Mouse (Mus musculus): ENCODE measurements around the gene Accsl. TPM values are rescaled to one million over a fixed set of nuclear protein-coding genes. Genes with fewer than 3 reads are reported as not detected.

The Accsl gene
- 1 to 10 TPM in 1 of 2 experiments, not detected in 1; 1.2 TPM for total RNA-seq (2021)
- long read RNA-seq, experiment 1, result 0 reads
- long read RNA-seq, experiment 2, result 0 reads

DNA sequence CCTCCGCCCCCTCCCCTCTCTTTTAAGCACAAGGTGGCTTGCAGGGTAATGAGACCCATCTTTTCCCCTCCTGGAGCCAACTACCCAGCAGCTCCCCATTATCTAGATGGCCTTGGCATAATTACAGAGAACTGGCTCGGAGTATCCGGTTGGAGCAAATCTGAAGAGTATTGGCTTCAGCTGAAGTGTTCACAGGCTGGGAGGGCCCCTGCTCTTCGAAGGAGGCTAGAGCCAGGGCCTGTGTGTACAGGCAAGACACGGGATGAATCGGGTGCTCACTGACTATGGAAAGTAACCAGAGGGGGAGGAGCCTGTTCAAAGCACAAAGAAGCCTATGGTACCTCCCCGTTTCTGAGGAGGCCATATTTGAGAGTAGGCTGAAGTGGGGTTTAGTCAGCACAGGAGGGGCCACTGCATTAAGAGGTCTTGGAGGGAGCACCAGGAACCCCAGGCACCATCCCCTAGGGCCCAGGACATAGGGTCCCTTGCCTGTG is at the start of gene Accsl:
Gene Accsl (minus strand): TSS at position 51 of the 494 bp plus-strand sequence.
- DNase-seq (ENCODE audit: low spot score in 2 of 2), result no peak
- intact Hi-C loops (cut with DNase I), result no loop called here

DNA sequence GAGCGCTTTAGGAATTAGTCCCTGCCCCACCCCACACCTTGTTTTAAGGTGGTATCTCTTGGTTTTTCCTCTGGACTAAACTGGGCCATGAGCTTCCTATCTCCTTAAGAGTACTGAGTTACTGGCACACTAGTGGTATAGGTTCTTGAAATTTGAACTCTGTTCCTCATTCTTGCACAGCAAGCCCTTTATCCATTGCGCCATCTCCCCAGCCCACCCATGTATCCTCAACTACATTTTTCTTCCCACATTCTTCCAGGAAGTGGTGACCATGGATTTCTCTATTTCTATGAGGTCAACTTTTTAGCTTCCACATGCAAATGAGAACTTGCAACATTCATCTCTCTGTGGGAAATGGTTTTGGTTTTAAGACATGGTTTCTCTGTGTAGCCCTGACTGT is 44.6 kb upstream of the Accsl start:
- no peak for DNase-seq (ENCODE audit: low spot score in 2 of 2)
- intact Hi-C loops (cut with DNase I), result no loop called here

DNA sequence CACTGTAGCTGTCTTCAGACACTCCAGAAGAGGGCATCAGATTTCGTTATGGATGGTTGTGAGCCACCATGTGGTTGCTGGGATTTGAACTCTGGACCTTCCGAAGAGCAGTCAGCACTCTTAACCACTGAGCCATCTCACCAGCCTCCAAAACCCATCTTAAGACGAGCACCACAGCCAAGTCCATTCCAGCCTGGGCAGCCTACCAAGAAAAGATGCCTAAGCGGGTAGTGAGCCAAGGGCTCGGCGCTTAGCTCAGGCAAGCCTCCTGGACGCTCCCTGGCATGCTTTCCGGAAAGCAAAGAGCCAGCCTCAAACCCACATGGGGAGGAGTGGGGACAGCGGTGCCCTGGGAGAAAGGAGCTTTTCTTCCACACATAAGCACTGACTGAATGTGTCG is 43.0 kb upstream of the Accsl start:
- intact Hi-C loops (cut with DNase I), result no loop called here

DNA sequence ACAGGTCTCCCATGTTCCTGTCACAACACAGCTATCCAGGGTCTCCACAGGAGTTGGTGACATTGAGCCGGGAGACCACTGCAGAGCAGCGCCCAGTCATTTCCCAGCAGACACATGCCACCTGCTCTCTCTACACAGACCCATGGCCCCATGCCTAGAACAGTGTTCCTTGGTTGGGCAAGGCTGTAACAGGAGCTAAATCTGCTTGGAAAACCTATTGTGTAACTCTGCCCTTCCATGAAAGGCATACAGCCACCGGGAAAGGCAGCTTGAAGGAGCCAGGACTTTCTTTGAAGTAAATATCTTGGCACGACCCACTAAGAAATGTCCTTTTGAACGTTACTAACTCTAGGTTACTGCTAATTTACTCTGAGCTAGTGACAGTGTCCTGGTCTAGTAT is 40.8 kb upstream of the Accsl start:
- no peak for DNase-seq (ENCODE audit: low spot score in 2 of 2)
- intact Hi-C loops (cut with DNase I), result no loop called here

More for the DNA sequence above, 43.0 kb upstream of the Accsl start:
- peak; percentile 33 to 48 for DNase-seq (ENCODE audit: low spot score in 2 of 2)

DNA sequence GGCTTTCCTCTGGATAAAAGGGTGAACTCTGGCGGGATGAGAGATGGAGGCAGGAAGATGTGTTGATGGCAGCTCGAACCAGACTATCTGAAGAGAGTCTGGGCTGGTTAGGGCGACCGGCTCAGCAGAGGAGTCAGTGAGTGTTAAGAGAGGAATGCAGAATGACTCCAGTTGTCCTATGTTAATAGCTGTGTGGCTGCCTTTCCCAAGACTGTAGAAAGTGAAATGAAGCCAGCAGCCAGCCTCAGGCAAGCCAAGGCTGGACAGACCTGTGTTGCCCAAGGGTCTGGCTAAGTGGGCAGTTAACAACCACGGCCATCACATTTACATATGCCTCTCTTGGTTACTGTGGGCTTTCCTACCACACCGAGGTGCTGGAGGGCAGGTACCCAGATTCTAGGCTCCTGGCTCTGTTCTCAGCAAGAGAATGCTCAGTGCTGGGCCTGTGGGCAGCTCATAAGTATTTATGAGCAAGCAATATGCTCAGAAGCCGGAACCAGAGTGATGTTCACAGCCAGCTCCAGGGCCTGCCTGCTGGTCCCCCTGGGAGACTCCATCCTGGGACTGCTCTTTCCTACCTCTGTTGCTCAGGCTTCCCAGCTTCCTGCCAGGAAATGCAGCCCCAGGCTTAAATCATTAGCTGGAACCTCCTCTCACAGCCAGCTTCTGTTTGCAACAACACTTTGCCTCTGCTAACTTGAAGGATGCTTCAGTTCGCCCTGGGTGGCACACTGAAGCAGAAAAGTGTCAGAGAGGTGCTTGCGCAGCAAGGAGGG is 38.8 kb upstream of the Accsl start:
- peak in 1 of 2 experiments; percentile 21 for DNase-seq (ENCODE audit: low spot score in 2 of 2)
- intact Hi-C loops (cut with DNase I), result no loop called here

DNA sequence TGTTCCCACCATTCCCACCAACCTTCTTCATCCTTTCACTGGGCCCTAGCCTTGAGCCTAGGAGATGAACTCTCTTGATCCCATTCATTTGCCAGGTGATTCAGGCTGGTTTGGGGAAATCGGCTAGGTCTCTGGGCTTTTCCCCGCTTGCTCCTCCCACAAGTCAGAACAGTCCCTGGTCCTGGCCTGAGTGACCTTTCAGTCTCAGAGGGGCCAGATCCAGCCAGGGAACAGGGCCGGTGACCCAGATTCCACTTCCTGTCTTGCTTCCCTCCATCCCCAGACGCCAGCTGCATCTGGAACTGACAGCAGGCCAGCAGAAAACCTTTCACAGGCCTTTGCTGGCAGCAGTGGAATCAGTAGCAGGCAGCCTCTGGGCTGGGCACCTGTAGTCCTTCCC is 37.4 kb upstream of the Accsl start:
- intact Hi-C loops (cut with DNase I), result no loop called here
- DNase-seq (ENCODE audit: low spot score in 2 of 2), result no peak

DNA sequence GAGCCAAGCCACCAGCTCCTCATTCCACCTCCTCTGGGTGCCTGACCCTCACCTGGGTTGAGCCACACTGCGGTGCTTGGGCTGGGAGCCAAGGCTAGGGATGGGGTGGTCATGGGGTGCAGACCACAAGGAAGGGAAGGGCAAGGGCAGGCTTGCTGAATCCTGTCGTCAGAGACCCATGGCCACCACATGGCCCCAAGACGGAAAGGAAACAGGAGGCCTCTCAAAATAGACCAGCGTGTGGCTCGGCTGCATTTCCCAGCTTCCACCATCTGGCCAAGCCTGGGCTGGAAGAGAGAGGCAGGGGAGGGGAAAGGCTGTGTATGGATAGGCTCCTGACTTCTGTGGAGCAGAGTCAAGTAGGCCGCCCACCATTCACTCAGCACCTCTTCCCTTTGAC is 34.5 kb upstream of the Accsl start:
- DNase-seq (ENCODE audit: low spot score in 2 of 2), result peak; percentile 43 to 61
- intact Hi-C loops (cut with DNase I), result loop anchor here (5.0 kb wide), 1 partner anchor 39 kb away; no protein-coding TSS in a partner anchor

DNA sequence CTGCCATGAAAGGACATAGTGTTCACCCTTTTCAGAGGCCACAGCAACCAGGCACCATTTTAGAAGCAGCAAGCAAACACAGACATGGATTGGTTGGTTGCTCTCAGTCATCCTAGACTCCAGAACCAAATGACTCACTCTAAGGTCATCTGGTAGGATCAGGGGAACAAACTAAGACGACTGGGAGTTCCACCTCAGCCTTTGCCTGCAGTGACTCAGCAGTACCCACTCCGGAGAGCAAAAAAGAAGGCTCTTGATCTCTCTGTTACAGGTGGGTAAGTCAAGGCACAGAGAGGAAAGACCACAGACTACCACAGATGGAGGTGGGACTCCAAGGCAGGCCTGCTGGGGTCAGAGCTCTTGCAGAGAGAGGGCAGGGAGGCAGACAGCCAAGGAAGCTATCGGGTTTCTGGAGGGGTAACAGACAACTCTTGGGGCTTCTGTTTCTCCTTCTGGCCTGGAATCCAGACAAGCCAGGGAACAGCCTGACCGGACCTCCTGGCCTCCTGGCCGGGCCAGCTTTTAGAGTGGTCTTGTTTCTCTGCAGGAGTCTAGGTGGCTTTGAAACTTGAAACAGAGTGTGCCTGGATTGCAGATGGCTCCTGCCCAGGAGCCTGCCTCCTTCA is 33.8 kb upstream of the Accsl start:
- no peak for DNase-seq (ENCODE audit: low spot score in 2 of 2)
- intact Hi-C loops (cut with DNase I), result loop anchor here (5.0 kb wide), 1 partner anchor 40 kb away; no protein-coding TSS in a partner anchor

DNA sequence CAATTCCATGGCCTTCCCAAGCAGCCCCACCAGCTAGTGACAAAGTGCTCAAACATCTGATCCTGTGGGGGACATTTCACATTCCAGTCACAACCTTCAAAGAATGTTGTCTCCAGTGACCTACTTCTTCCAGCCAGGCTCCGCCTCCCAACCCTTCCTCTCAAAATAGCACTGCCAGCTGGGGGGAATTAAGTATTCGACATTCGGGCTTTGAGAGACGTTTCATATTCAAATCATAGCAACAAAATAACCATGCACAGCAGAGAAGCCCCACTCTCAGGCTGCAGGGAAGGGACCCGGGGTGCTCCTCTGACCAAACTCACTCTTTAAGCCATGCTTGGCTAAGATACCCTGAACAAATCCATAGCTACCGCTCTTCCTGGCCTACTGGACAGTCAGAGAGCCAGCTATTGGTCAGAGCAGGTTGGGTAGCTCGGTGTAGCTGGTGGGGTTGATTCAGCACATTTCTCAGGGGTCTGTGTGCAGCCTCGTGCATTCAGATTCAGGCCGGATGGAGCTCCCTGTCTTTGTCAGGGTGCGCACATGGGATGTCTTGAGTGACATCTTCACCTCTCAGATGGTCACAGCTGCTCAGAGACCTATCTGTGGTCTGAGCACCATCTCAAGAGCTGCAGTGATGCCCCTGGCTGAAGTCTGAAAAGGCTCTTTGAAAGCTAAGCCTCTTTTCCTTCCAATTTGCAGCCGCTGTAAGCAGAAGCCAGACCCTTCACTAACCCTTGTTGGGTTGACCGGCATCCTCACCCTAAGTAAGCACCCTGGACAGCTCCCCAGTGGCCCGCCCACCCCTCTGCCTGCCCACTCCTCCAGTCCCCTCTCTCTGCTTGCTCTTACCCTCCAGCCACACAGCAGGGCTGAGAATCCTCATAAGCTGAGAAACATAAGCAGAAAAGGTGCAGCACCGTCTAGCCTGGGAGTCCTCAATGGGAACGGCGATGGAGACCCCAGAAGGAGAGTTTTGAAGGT is 30.7 kb upstream of the Accsl start:
- DNase-seq (ENCODE audit: low spot score in 2 of 2), result peak; percentile 50 to 80
- intact Hi-C loops (cut with DNase I), result loop anchor here (5.0 kb wide), 1 partner anchor 43 kb away; no protein-coding TSS in a partner anchor

DNA sequence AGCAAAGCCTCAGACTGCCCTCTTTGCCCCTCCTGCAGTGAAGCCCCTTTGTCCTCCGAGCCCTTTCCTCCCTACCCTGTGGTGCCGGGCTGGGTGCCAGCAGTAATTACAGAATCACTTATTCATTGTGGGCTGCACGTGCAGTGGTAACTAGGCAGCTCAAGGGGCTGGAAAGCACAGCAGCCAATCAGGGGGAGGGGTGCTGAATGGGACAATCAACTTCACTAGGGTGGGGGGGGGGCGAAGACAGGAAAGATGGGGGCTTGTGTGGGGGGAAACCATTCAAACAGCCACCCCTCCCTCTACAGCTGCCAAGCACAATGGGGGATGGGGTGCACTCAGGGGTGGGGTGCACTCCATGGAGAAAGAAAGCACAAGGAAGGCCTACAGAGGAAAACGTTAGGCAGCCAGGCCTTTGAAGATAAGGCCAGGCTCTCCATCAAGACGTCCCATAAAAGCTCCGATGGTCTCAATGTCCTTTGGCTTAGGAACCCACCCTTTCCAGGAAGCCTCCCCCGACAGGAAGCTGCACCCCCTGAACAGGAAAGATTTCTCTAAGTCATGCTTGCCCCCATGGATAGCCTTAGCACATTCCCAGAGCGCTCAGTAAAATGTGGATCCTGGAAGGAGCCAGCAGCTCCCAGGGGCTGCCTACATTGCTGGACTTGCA is 22.8 kb upstream of the Accsl start:
- DNase-seq (ENCODE audit: low spot score in 2 of 2), result peak; percentile 81 to 93
- intact Hi-C loops (cut with DNase I), result no loop called here

DNA sequence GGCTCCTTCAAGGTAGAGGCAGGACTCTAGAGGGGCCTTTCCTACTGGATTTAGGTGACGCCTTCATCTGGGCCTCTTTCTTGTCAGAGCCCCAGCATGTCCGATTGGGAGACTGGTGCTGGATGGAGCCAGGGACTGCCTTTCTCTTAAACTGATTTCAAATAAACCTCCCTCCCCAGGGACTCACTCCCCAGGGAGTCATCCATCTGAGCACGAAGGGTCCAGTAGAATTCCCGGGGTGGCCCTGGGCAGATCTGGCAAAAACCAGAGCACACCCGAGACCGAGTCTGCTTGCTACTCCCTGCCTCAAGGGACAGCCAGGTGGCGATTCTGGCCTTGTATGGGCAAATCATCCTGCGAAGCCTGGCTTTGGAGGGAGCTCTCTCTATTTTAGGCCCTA is 21.2 kb upstream of the Accsl start:
- DNase-seq (ENCODE audit: low spot score in 2 of 2), result no peak
- intact Hi-C loops (cut with DNase I), result no loop called here

DNA sequence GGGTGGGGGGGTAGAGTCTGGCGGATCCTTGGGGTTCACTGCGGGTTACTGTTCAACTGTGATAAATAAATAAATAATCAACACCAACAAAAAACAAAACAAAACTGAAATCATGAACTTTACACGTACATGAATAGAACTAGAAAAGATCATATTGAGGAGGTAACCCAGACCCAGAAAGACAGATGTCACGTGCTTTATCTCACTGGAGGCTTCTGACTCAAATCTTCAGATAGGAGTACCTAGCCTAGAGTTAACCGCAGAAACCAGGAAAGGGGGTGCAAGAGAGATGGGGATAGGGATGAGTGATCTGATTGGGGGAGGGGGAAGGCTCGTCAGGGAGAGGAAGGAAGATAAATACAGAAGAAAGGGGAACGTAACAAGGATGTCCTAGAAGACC is 20.1 kb upstream of the Accsl start:
- intact Hi-C loops (cut with DNase I), result loop anchor here (5.0 kb wide), 1 partner anchor 53 kb away; no protein-coding TSS in a partner anchor
- no peak for DNase-seq (ENCODE audit: low spot score in 2 of 2)

DNA sequence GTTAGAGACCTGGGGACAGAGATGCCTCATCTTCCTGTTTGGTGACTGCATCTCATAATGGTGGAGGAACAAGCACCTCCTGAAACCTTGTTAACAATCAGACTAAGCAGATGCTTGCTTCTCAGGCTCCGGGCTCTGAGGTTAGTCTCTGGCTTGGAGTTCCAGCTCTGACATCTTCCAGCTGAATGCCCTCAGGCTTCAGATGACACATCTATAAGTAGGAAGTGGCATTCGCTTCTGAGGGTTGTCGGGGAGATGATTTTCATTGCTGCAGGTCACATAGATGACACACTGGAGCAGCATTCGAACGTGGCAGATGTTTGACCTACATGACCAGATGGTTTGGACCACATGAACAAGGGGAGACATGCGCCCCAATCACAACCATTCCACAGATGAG is 19.4 kb upstream of the Accsl start:
- intact Hi-C loops (cut with DNase I), result loop anchor here (5.0 kb wide), 1 partner anchor 54 kb away; no protein-coding TSS in a partner anchor
- no peak for DNase-seq (ENCODE audit: low spot score in 2 of 2)

DNA sequence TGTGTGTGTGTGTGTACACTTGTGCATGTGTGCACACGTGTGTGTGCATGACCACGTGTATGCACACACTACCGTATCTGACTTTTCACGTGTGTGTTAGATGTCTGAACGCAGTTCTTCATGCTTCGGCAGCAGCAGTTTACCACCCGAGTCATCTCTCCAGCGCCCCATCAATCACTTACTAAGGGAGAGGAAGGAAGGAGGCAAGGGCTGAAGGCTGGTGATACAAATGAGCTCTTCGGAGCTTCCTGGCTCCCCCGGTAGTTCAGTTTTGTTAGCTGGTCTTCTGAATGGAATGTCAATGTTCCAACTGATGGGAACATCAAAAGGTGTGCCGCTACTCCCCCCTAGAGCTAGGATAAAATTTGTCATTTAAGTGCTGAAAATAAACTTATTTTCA is 18.3 kb upstream of the Accsl start:
- intact Hi-C loops (cut with DNase I), result loop anchor here (5.0 kb wide), 1 partner anchor 55 kb away; no protein-coding TSS in a partner anchor
- no peak for DNase-seq (ENCODE audit: low spot score in 2 of 2)

DNA sequence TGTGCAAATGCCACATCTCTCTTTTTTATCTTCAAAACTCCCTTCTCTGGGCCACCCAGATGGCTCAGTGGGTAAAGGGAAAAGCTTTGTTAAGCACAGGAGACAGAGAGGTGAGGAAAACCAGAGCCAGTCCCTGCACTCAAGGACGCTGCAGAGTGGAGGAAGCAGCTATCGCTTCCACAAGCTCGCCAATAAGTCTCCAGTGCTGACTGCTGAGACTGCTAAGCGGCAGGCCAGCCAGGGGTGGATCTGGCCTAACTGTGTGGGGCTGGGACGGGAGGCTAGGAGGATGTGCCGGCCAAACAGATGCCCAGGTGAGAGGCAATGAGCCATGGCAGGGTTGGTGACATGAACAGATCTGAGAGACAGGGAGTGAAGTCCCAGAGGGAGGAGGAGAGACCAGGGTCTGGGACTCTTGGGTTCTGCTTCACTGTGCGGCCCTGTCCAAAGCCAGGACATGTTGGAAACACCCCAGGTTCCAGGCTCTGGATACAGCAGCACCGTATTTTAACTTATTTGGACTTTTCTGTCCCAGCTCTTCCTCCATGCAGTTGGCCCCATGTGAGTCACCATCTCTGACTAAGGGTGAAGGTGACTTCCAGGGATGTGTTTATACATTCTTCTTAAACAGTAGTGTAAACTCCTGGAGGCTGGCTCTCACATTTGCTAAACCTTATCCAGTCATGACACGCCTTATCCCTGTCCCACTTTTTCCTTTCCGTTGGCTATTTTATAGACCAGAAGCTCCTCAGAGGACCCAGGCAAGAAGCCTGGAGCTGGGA is 17.2 kb upstream of the Accsl start:
- intact Hi-C loops (cut with DNase I), result loop anchor here (5.0 kb wide), 1 partner anchor 56 kb away; no protein-coding TSS in a partner anchor
- no peak for DNase-seq (ENCODE audit: low spot score in 2 of 2)

DNA sequence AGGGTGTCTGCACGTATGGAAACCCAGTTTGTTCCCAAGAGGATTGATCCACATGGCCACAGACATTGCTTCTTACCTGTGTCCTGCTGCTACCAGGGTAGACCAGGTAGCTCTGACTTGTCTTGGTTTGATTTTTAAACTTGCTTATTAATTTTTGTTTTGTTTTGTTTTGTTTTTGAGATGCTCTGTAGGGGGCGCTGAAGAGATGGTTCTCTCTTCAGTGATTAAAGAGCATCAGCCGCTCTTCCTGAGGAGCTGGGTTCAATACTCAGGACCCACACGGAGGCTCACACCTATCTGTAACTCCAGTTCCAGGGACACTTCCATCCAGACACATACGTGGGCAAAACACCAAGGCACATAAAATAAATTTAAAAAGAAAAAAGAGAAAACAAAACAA is 14.1 kb upstream of the Accsl start:
- no peak for DNase-seq (ENCODE audit: low spot score in 2 of 2)

DNA sequence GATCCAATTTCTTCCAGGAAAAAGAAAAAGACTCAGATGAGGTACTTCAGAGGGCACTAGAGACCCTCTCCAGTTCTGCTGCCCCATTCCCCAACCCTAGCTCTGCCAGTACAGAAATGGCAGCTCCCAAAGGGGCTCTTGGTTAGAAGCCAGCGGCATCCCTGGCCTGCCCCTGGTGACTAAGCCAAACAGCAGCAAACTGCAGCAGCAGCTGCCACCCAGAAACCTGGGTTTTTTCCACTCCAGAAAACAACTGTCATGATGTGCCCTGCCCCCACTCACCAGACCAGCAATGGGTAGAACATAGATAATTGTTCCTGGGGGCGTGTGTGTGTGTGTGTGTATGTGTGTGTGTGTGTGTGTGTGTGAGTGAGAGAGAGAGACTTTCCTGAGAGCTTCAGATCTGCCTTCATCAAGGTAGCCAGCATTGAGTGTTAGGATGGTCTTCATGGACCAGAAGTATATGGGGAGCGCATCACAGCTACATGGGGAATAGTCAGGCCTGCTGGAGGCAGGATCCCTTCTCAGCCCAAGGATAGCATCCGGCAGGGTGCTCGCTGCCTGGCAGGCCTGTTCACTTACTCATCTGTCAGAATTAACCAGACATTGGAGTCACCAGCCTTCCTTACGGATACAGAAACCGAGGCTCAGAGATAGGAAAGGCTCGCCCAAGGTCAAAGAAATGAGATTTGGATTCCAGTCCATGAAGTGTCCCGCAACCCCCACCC is 12.8 kb upstream of the Accsl start:
- intact Hi-C loops (cut with DNase I), result no loop called here

More for the DNA sequence above, 14.1 kb upstream of the Accsl start:
- intact Hi-C loops (cut with DNase I), result no loop called here

More for the DNA sequence above, 12.8 kb upstream of the Accsl start:
- DNase-seq (ENCODE audit: low spot score in 2 of 2), result no peak
